Mouse (Mus musculus) layer of hippocampus, adult 9-10 months (tissue): ENCODE measurements around the gene Cryba4.

Source experiments
- DNase-seq: peaks from one replicate; pipeline ENCODE4 v3.0.0; 2022; ENCODE audit warnings: low spot score

Gene Cryba4

DNA sequence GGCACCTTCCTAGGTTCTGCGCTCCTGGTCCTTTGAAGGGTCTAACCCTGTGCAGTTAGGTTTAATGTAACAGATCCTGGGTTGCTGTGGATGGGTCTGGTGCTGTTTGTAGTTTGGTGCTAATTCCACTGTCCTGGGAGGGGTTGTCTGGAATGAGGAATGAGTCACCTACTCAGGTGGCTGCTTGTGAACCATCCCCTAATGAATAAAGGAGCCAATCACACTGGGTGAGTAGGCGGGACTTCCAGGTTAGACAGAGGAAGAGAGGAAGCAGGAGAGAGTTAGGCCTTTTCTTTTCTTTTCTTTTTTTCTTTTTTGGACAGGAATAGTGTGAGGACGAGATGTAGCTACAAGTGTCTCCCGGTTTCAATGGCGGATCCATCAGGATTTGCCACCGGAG, 52.7 kb downstream of the Cryba4 start:
- no peak for DNase-seq
